ENCODE assay signal across 15 mouse cellular contexts in genomic region chr12:99781774-99782173, GRCm38 (mm10).
"Had no signal": no experiment of that assay in that cellular context is flagged by ENCODE, and none has a peak within 500 bp of the region (broad histone marks: within the 10 kb centered on the region; RNA-seq: fewer than 3 reads in every experiment).

No protein-coding gene starts in this region.

- H3K4me3 ChIP-seq: neural tube, embryonic 15.5 days; stomach, embryonic 15.5 days had no signal

- DNase-seq: retina, postnatal 1 day; right cerebral cortex, adult 18-20 months; right cerebral cortex, postnatal 14 days; right cerebral cortex, postnatal 25 days; right cerebral cortex, postnatal 4 days; spleen, adult 18-20 months; thymus, adult 18-20 months; thymus, adult 2 months; thymus, postnatal 14 days; thymus, postnatal 25 days; thymus, postnatal 36 days; thymus, postnatal 4 days had no signal

- H3K9ac ChIP-seq: neural tube, embryonic 15.5 days; stomach, embryonic 15.5 days had no signal

- H3K27ac ChIP-seq: neural tube, embryonic 15.5 days; stomach, embryonic 15.5 days; stomach, postnatal 0 days had no signal

- H3K27me3 ChIP-seq: neural tube, embryonic 15.5 days; stomach, embryonic 15.5 days had no signal

- H3K36me3 ChIP-seq: neural tube, embryonic 15.5 days; stomach, embryonic 15.5 days had no signal

- H3K9me3 ChIP-seq: neural tube, embryonic 15.5 days; stomach, embryonic 15.5 days had no signal

- H3K4me2 ChIP-seq: neural tube, embryonic 15.5 days; stomach, embryonic 15.5 days had no signal
